Mouse (Mus musculus) C2C12 (cell line): ENCODE data around the gene Smtnl2.

ENCODE experiments used
- CTCF ChIP-seq: IDR thresholded peaks from one replicate; pipeline ENCODE4 v1.5.1; 2011; ENCODE audit not compliant: control insufficient read depth, insufficient read depth, insufficient read length
- FOSL1 ChIP-seq: IDR thresholded peaks from one replicate; pipeline ENCODE4 v1.8.0; 2011; ENCODE audit warnings: mild to moderate bottlenecking, low read length; ENCODE audit not compliant: poor library complexity, insufficient read depth, severe bottlenecking
- MYOD1 ChIP-seq: IDR thresholded peaks from one replicate; pipeline ENCODE4 v1.6.1; 2011; ENCODE audit warnings: low read depth; ENCODE audit not compliant: control insufficient read depth, insufficient read length
- USF1 ChIP-seq: IDR thresholded peaks from one replicate; pipeline ENCODE4 v1.6.1; 2011; ENCODE audit warnings: low read depth, mild to moderate bottlenecking, control low read depth, moderate library complexity

GRCm38 (mm10) chr11:72389407-72390142 lies 21.9 kb downstream of the Smtnl2 start:
- TF ChIP-seq CTCF (no peak), USF1 (no peak), MYOD1 (no peak), FOSL1 (no peak)
